Mouse (Mus musculus): ENCODE data around the gene Trhde. TPM values are rescaled to one million over a fixed set of nuclear protein-coding genes. Genes with fewer than 3 reads are reported as not detected.

Gene Trhde
- polyA plus RNA-seq, 1 experiment from 2014 or later = 0.37 TPM

DNA sequence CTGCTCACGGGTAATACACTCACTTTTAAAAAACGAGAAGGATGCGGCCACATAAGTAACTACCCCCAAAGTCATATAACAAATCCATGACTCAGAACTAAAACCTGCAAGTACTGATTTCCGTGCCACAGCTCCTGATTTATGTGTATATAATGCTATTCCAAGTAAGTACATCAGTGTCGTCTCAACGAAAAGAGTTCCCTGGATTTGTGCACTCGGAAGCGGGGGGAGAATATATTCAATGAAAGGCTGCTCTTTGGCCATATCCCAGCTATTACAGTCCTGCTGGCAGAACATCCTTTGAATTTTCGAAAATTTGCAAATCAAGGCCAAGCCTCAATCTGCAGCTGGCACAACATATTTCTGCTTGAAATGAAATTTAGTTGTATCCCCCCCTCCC, 43.5 kb downstream of the Trhde start:
- no peaks in the 10 kb centered on the region for H3K27me3 ChIP-seq (ENCODE audit: control insufficient read depth, insufficient read depth, low read length)
- no peak overlapping the region for H3K4me2 ChIP-seq (ENCODE audit: low read depth, low read length, severe bottlenecking)
- WGBS = 87% methylated on average over 9 of the region's 9 CpGs
- H3K36me3 ChIP-seq (ENCODE audit: control insufficient read depth, insufficient read depth, low read length) = no peaks in the 10 kb centered on the region
- H3K4me1 ChIP-seq (replicated peaks; ENCODE audit: control insufficient read depth, insufficient read depth, low read length) = no peaks in the 10 kb centered on the region
- DNase-seq (ENCODE audit: low spot score) = no peak
- no peak for ATAC-seq (replicated peaks; ENCODE audit: low FRiP score)
- H3K4me3 ChIP-seq (ENCODE audit: low read depth, low read length) = no peak overlapping the region
- no peak overlapping the region for H3K9ac ChIP-seq (ENCODE audit: low read length)
- H3K9me3 ChIP-seq (ENCODE audit: control insufficient read depth, low read length) = no peaks in the 10 kb centered on the region
- no peak overlapping the region for H3K27ac ChIP-seq (ENCODE audit: low read depth, low read length)

DNA sequence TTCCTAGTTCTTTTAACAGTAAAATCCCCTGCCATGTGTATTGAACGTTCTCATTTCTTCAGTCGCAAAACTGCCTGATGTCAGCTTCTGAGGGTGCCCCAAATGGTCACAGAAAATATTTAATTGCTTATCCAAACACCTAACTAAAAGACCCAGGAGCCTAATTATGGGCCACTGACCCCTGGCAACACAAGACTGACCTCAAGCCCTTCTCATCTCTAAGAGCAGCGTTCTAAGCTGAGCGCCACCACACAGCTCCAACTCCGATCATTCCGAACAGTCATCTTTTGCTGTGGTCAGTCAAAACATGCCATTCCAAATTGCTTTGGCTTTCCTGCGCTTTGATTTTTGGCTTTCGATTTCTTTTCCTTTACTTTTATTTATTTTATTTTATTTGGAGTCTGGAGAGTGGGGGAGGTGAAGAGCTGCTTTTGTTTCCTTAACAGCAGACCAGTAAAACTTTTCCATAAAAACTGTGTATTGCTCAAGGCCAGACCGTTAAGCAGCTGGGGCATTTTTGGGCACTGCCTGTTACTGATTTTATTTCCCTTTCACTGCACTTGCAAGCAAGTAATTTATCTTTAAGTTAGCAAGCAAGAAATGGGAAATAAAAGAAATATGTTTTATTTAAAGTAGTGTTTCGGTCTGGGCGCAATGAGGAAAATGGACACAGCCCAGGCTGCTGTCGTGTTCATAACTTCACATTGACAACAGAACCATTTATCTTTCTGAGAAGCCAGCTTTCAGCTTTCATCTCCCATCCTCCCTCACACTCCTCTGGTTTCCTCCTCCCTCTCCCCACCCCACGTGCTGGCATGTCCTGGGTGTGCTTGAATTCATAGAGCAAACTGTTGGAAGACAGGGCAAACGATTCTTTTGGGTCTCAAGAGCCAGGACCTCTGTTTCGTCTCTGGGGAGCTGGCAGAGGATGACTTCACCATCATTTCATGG, 59.1 kb downstream of the Trhde start:
- Histone ChIP-seq H3K36me3 (ENCODE audit: control insufficient read depth, insufficient read depth, low read length) (no peaks in the 10 kb centered on the region), H3K9ac (ENCODE audit: low read length) (no peak overlapping the region), H3K4me1 (replicated peaks; ENCODE audit: control insufficient read depth, insufficient read depth, low read length) (no peaks in the 10 kb centered on the region), H3K27me3 (ENCODE audit: control insufficient read depth, insufficient read depth, low read length) (no peaks in the 10 kb centered on the region), H3K27ac (ENCODE audit: low read depth, low read length) (no peak overlapping the region), H3K4me3 (ENCODE audit: low read depth, low read length) (no peak overlapping the region), H3K9me3 (ENCODE audit: control insufficient read depth, low read length) (no peaks in the 10 kb centered on the region), H3K4me2 (ENCODE audit: low read depth, low read length, severe bottlenecking) (no peak overlapping the region)
- ATAC-seq (replicated peaks; ENCODE audit: low FRiP score) = no peak
- no peak for DNase-seq (ENCODE audit: low spot score)
- 70% methylated on average over 15 of the region's 15 CpGs for WGBS

DNA sequence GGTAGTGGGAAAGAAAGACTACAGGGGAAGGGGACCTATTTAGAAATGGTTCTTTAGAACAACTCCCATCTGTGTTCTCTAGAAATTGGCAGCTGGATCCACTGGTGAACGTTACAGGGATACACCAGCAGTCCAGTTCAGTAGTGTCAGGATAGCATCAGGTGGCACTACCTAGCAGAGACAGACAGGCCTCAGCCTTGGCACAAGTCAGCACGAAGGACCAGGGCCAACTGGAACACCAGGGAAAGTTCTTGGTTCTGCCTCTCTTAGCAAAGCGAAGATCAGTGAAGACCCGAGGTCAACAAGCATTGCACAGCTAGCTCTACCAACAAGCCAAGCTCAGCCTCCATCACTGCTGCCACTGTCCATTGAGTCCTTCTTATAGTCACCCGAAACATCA, 62.2 kb downstream of the Trhde start:
- ATAC-seq (replicated peaks; ENCODE audit: low FRiP score) = no peak

DNA sequence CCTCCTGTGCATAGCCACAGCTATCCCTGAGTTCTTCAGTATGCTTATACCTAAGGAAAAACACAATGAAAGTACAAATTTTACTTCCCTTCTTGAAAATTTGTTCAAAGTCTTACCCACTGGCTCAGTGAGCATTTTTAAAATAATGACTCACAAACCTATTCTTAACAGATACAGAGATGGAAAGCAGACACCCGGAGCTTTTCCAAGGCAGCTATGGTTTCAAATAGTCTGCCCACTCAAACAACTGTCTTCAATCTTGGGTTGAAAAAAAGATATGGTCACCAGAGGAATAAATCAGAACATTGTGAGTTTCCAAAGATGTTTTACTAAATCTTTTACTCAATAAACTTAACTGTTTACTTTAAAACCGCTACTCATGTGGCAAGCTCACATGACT, 64.5 kb downstream of the Trhde start:
- DNase-seq (ENCODE audit: low spot score) = no peak
- no peaks in the 10 kb centered on the region for H3K4me1 ChIP-seq (replicated peaks; ENCODE audit: control insufficient read depth, insufficient read depth, low read length)
- H3K9ac ChIP-seq (ENCODE audit: low read length) = no peak overlapping the region
- H3K36me3 ChIP-seq (ENCODE audit: control insufficient read depth, insufficient read depth, low read length) = no peaks in the 10 kb centered on the region
- ATAC-seq (replicated peaks; ENCODE audit: low FRiP score) = no peak
- H3K27me3 ChIP-seq (ENCODE audit: control insufficient read depth, insufficient read depth, low read length) = no peaks in the 10 kb centered on the region
- 94% methylated on average over 2 of the region's 2 CpGs for WGBS
- H3K4me3 ChIP-seq (ENCODE audit: low read depth, low read length) = no peak overlapping the region
- H3K9me3 ChIP-seq (ENCODE audit: control insufficient read depth, low read length) = no peaks in the 10 kb centered on the region
- no peak overlapping the region for H3K27ac ChIP-seq (ENCODE audit: low read depth, low read length)
- H3K4me2 ChIP-seq (ENCODE audit: low read depth, low read length, severe bottlenecking) = no peak overlapping the region

More for the DNA sequence above, 62.2 kb downstream of the Trhde start:
- H3K9me3 ChIP-seq (ENCODE audit: control insufficient read depth, low read length) = no peaks in the 10 kb centered on the region
- H3K27ac ChIP-seq (ENCODE audit: low read depth, low read length) = no peak overlapping the region
- H3K4me1 ChIP-seq (replicated peaks; ENCODE audit: control insufficient read depth, insufficient read depth, low read length) = no peaks in the 10 kb centered on the region
- no peaks in the 10 kb centered on the region for H3K36me3 ChIP-seq (ENCODE audit: control insufficient read depth, insufficient read depth, low read length)
- WGBS = 90% methylated on average over 5 of the region's 5 CpGs
- no peak overlapping the region for H3K4me3 ChIP-seq (ENCODE audit: low read depth, low read length)
- DNase-seq (ENCODE audit: low spot score) = no peak
- H3K4me2 ChIP-seq (ENCODE audit: low read depth, low read length, severe bottlenecking) = no peak overlapping the region
- no peak overlapping the region for H3K9ac ChIP-seq (ENCODE audit: low read length)
- H3K27me3 ChIP-seq (ENCODE audit: control insufficient read depth, insufficient read depth, low read length) = no peaks in the 10 kb centered on the region

DNA sequence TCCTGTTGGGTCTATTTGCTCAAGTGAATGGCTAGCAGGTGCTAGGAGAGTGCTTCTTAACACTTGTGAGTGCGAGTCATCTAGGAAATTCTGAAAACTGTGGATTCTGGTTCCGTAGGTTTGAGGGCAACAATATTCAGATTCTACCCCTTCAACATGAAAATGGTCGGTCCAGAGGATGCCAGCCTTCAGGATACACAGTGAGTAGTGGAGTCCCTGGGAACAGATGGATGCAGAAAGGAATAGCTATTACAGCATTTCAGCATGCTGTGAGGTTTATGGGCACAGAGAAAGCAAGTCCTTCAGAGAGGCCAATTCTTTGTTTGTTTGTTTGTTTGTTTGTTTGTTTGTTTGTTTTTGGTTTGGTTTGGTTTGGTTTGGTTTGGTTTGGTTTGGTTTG, 65.7 kb downstream of the Trhde start:
- Histone ChIP-seq H3K36me3 (ENCODE audit: control insufficient read depth, insufficient read depth, low read length) (no peaks in the 10 kb centered on the region), H3K9me3 (ENCODE audit: control insufficient read depth, low read length) (no peaks in the 10 kb centered on the region)

DNA sequence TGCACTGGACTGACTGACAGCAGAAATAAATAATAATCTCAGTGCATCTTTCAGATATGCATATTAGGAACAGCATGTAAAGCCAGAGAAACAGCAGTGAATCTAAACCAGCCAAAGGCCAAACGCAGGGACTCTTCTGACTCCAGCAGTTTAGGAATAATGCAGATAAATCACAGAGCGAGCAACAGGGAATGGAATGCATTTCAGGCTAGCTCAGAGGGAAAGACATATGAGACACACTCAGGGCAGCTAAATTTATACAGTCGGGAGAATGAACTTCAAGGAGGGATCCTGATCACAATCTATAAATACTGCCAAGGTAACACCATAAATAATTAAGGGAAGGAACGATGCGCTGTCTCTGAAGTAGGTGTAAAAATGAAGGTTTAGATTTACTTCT, 66.4 kb downstream of the Trhde start:
- Histone ChIP-seq H3K4me3 (ENCODE audit: low read depth, low read length) (no peak overlapping the region), H3K27ac (ENCODE audit: low read depth, low read length) (no peak overlapping the region), H3K4me1 (replicated peaks; ENCODE audit: control insufficient read depth, insufficient read depth, low read length) (no peaks in the 10 kb centered on the region), H3K4me2 (ENCODE audit: low read depth, low read length, severe bottlenecking) (no peak overlapping the region), H3K27me3 (ENCODE audit: control insufficient read depth, insufficient read depth, low read length) (no peaks in the 10 kb centered on the region), H3K9me3 (ENCODE audit: control insufficient read depth, low read length) (no peaks in the 10 kb centered on the region), H3K36me3 (ENCODE audit: control insufficient read depth, insufficient read depth, low read length) (no peaks in the 10 kb centered on the region), H3K9ac (ENCODE audit: low read length) (no peak overlapping the region)
- no peak for ATAC-seq (replicated peaks; ENCODE audit: low FRiP score)
- no peak for DNase-seq (ENCODE audit: low spot score)
- 90% methylated on average over 5 of the region's 5 CpGs for WGBS

More for the DNA sequence above, 65.7 kb downstream of the Trhde start:
- H3K4me1 ChIP-seq (replicated peaks; ENCODE audit: control insufficient read depth, insufficient read depth, low read length) = no peaks in the 10 kb centered on the region
- no peaks in the 10 kb centered on the region for H3K27me3 ChIP-seq (ENCODE audit: control insufficient read depth, insufficient read depth, low read length)
- no peak for ATAC-seq (replicated peaks; ENCODE audit: low FRiP score)
- no peak overlapping the region for H3K9ac ChIP-seq (ENCODE audit: low read length)
- H3K27ac ChIP-seq (ENCODE audit: low read depth, low read length) = no peak overlapping the region
- no peak for DNase-seq (ENCODE audit: low spot score)
- no peak overlapping the region for H3K4me2 ChIP-seq (ENCODE audit: low read depth, low read length, severe bottlenecking)
- no peak overlapping the region for H3K4me3 ChIP-seq (ENCODE audit: low read depth, low read length)
- 91% methylated on average over 3 of the region's 3 CpGs for WGBS

DNA sequence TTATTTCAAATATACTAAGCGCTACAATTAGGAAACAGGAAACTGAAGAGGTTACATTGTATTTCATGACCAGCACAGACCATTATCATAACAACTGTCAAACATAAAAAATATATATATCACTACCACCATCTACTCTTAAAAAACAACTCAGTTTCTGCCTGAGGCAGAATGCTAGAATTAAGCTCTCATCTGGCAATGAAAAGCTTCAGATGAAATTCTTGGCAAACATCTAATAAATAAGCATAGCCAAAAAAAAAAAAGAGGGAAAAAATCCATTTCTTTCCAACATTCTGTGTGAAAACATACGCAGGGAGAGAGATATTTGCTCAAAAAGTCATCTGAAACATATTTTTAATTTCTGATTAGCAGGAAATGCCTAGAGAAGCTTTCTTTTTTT, 67.0 kb downstream of the Trhde start:
- Histone ChIP-seq H3K4me2 (ENCODE audit: low read depth, low read length, severe bottlenecking) (no peak overlapping the region), H3K27me3 (ENCODE audit: control insufficient read depth, insufficient read depth, low read length) (no peaks in the 10 kb centered on the region), H3K9me3 (ENCODE audit: control insufficient read depth, low read length) (no peaks in the 10 kb centered on the region), H3K36me3 (ENCODE audit: control insufficient read depth, insufficient read depth, low read length) (no peaks in the 10 kb centered on the region), H3K9ac (ENCODE audit: low read length) (no peak overlapping the region), H3K4me1 (replicated peaks; ENCODE audit: control insufficient read depth, insufficient read depth, low read length) (no peaks in the 10 kb centered on the region), H3K27ac (ENCODE audit: low read depth, low read length) (no peak overlapping the region), H3K4me3 (ENCODE audit: low read depth, low read length) (no peak overlapping the region)
- no peak for DNase-seq (ENCODE audit: low spot score)
- no peak for ATAC-seq (replicated peaks; ENCODE audit: low FRiP score)
- 91% methylated on average over 2 of the region's 2 CpGs for WGBS

DNA sequence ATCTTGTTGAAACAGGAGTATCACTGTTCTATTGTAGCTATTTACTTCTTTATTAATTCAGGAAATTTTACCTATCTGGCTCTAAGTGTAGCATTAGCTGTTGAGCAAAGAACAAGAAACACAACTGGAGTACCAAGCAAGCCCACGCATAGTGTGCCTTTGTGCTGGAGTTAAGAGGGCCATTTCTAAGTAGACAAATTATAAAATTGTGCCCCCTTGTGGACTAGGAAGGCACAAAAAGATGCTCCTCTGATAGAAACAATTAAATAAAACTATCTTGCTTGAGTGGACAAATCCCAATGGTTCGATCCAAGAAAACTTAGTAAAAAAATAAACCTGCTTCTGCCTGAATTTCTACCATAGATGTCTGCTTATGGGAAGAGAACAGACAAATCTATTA, 76.5 kb downstream of the Trhde start:
- DNase-seq (ENCODE audit: low spot score) (no peak), ATAC-seq (replicated peaks; ENCODE audit: low FRiP score) (no peak)
- H3K4me3 ChIP-seq (ENCODE audit: low read depth, low read length) = no peak overlapping the region
- H3K27me3 ChIP-seq (ENCODE audit: control insufficient read depth, insufficient read depth, low read length) = no peaks in the 10 kb centered on the region
- H3K4me1 ChIP-seq (replicated peaks; ENCODE audit: control insufficient read depth, insufficient read depth, low read length) = no peaks in the 10 kb centered on the region
- H3K36me3 ChIP-seq (ENCODE audit: control insufficient read depth, insufficient read depth, low read length) = no peaks in the 10 kb centered on the region
- H3K9ac ChIP-seq (ENCODE audit: low read length) = no peak overlapping the region
- no peak overlapping the region for H3K4me2 ChIP-seq (ENCODE audit: low read depth, low read length, severe bottlenecking)
- WGBS = 69% methylated on average over 2 of the region's 2 CpGs
- no peaks in the 10 kb centered on the region for H3K9me3 ChIP-seq (ENCODE audit: control insufficient read depth, low read length)
- H3K27ac ChIP-seq (ENCODE audit: low read depth, low read length) = no peak overlapping the region

DNA sequence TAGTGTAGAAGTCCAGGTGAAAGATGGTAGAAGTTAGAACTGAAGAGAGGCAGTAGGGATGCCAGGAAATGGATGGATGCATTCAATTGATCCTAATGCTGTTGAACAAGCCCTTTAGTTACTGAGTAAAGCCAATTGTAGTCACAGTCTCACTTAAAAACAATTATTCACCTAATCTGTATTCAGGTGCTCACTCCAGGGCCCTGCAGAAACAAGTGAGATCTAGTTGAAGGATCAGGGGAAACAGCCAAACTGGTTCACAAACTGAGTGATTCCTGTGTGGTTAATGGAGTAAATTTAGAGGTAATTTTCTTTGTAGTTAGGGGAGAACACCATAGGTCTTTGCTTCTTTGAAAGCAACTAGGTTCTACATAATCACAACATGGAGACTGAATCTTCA, 100.3 kb downstream of the Trhde start:
- H3K9me3 ChIP-seq (ENCODE audit: control insufficient read depth, low read length) = no peaks in the 10 kb centered on the region
- ATAC-seq (replicated peaks; ENCODE audit: low FRiP score) = 0 out of 2 replicates have a peak, but pooled peaks have one; percentile 24

More for the DNA sequence above, 100.3 kb downstream of the Trhde start:
- H3K4me1 ChIP-seq (replicated peaks; ENCODE audit: control insufficient read depth, insufficient read depth, low read length) = no peaks in the 10 kb centered on the region
- no peak for DNase-seq (ENCODE audit: low spot score)
- no peak overlapping the region for H3K27ac ChIP-seq (ENCODE audit: low read depth, low read length)
- H3K27me3 ChIP-seq (ENCODE audit: control insufficient read depth, insufficient read depth, low read length) = no peaks in the 10 kb centered on the region
- H3K4me2 ChIP-seq (ENCODE audit: low read depth, low read length, severe bottlenecking) = no peak overlapping the region
- no peaks in the 10 kb centered on the region for H3K36me3 ChIP-seq (ENCODE audit: control insufficient read depth, insufficient read depth, low read length)
- H3K4me3 ChIP-seq (ENCODE audit: low read depth, low read length) = no peak overlapping the region
- H3K9ac ChIP-seq (ENCODE audit: low read length) = no peak overlapping the region

Data from forebrain, embryonic 11.5 days (tissue).